Mouse (Mus musculus) lung, embryonic 14.5 days (tissue): Measurements from ENCODE around the gene Evi2. TPM values are rescaled to one million over a fixed set of nuclear protein-coding genes. Genes with fewer than 3 reads are reported as not detected.

ENCODE experiments used
- ATAC-seq: fragments of 200-750 bp; cut with Nextera tagmentation; 2 replicates; pipeline ENCODE4 v1.8.0; 2017; ENCODE audit warnings: mild to moderate bottlenecking, moderate TSS enrichment, moderate library complexity; ENCODE audit not compliant: insufficient read depth
- DNase-seq: peaks from one replicate; pipeline ENCODE4 v3.0.0-alpha.2; 2015
- H3K27ac ChIP-seq: fragments of 300-500 bp; sonication (generic); 2 replicates; pipeline ENCODE4 v1.5.1; 2014; ENCODE audit warnings: low read depth, mild to moderate bottlenecking, moderate library complexity
- H3K27me3 ChIP-seq: fragments of 300-500 bp; sonication (generic); 2 replicates; pipeline ENCODE4 v1.6.1; 2014; ENCODE audit warnings: low read length, control low read depth; ENCODE audit not compliant: insufficient read depth
- H3K36me3 ChIP-seq: fragments of 300-500 bp; sonication (generic); 2 replicates; pipeline ENCODE4 v1.6.1; 2014; ENCODE audit warnings: control low read depth; ENCODE audit not compliant: insufficient read depth
- H3K4me1 ChIP-seq: fragments of 300-500 bp; sonication (generic); 2 replicates; pipeline ENCODE4 v1.6.1; 2014; ENCODE audit warnings: antibody characterized with exemption, control low read depth; ENCODE audit not compliant: insufficient read depth
- H3K4me2 ChIP-seq: fragments of 300-500 bp; sonication (generic); 2 replicates; pipeline ENCODE4 v1.6.1; 2014; ENCODE audit warnings: mild to moderate bottlenecking
- H3K4me3 ChIP-seq: fragments of 300-500 bp; sonication (generic); 2 replicates; pipeline ENCODE4 v1.5.1; 2014; ENCODE audit warnings: low read depth, low read length
- H3K9ac ChIP-seq: fragments of 300-500 bp; sonication (generic); 2 replicates; pipeline ENCODE4 v1.6.1; 2014
- H3K9me3 ChIP-seq: fragments of 300-500 bp; sonication (generic); 2 replicates; pipeline ENCODE4 v1.6.1; 2016; ENCODE audit warnings: low read depth, low read length, control low read depth
- CTCF ChIP-seq: IDR thresholded peaks from 2 replicates; pipeline ENCODE4 v1.5.1; 2016; ENCODE audit warnings: antibody characterized with exemption, low read depth
- WGBS: fragments of 180-500 bp; shearing (Covaris S2); extraction: QIAGEN DNeasy Blood & Tissue Kit; methylation state at CpG from one replicate; pipeline ENCODE4 v1.1.7; 2014; 5-methylcytosine and 5-hydroxymethylcytosine counted together
- polyA plus RNA-seq: library from polyadenylated mRNA; unstranded; fragments of >200 nt; fragmentation: Nextera tagmentation; extraction: Ambion mirVana; gene quantifications from 2 replicates; pipeline ENCODE4 v1.2.1, GENCODE M21; 2014

Gene Evi2
- polyA plus RNA-seq, 1 experiment from 2014 or later = 1.4 TPM

- Histone ChIP-seq H3K27ac (no peak overlapping the region), H3K9me3 (no peaks in the 10 kb centered on the region), H3K4me3 (no peak overlapping the region), H3K36me3 (peaks cover 72% of the 10 kb centered on the region), H3K4me2 (no peak overlapping the region), H3K9ac (no peak overlapping the region), H3K4me1 (no peaks in the 10 kb centered on the region), H3K27me3 (no peaks in the 10 kb centered on the region)
- 92% methylated on average over 7 of the region's 7 CpGs for WGBS
- no peak for TF ChIP-seq CTCF
- ATAC-seq (no peak), DNase-seq (no peak)
Measured at GRCm38 (mm10) chr11:79563493-79563892, 33.1 kb upstream of the Evi2 start.

GRCm38 (mm10) chr11:79560536-79560935 lies 30.1 kb upstream of the Evi2 start:
- Histone ChIP-seq H3K4me3 (no peak overlapping the region), H3K4me1 (no peaks in the 10 kb centered on the region), H3K4me2 (no peak overlapping the region), H3K9ac (no peak overlapping the region), H3K27ac (no peak overlapping the region), H3K36me3 (peaks cover 66% of the 10 kb centered on the region), H3K27me3 (no peaks in the 10 kb centered on the region), H3K9me3 (no peaks in the 10 kb centered on the region)
- ATAC-seq = no peak
- TF ChIP-seq CTCF = no peak
- no peak for DNase-seq
- 86% methylated on average over 4 of the region's 4 CpGs for WGBS

- Histone ChIP-seq H3K9me3 (no peaks in the 10 kb centered on the region), H3K36me3 (peaks cover 73% of the 10 kb centered on the region), H3K27ac (no peak overlapping the region), H3K4me1 (no peaks in the 10 kb centered on the region), H3K4me2 (no peak overlapping the region), H3K4me3 (no peak overlapping the region), H3K27me3 (no peaks in the 10 kb centered on the region), H3K9ac (no peak overlapping the region)
- TF ChIP-seq CTCF = no peak
- DNase-seq (no peak), ATAC-seq (no peak)
- WGBS = 55% methylated on average over 1 of the region's 1 CpGs
Measured at GRCm38 (mm10) chr11:79552622-79553021, 22.2 kb upstream of the Evi2 start.

- Histone ChIP-seq H3K9me3 (no peaks in the 10 kb centered on the region), H3K4me3 (no peak overlapping the region), H3K27me3 (no peaks in the 10 kb centered on the region), H3K27ac (no peak overlapping the region), H3K4me1 (no peaks in the 10 kb centered on the region), H3K9ac (no peak overlapping the region), H3K4me2 (no peak overlapping the region), H3K36me3 (peaks cover 29% of the 10 kb centered on the region)
- no peak for TF ChIP-seq CTCF
- DNase-seq (no peak), ATAC-seq (no peak)
- 91% methylated on average over 3 of the region's 3 CpGs for WGBS
Measured at GRCm38 (mm10) chr11:79536293-79536692, 5.9 kb upstream of the Evi2 start.

- Histone ChIP-seq H3K36me3 (peaks cover 30% of the 10 kb centered on the region), H3K4me1 (no peaks in the 10 kb centered on the region), H3K9ac (no peak overlapping the region), H3K4me2 (no peak overlapping the region), H3K27me3 (no peaks in the 10 kb centered on the region), H3K27ac (no peak overlapping the region), H3K9me3 (no peaks in the 10 kb centered on the region), H3K4me3 (no peak overlapping the region)
- WGBS = 86% methylated on average over 4 of the region's 4 CpGs
- DNase-seq (no peak), ATAC-seq (no peak)
- no peak for TF ChIP-seq CTCF
Measured at GRCm38 (mm10) chr11:79535554-79535953, 5.2 kb upstream of the Evi2 start.

GRCm38 (mm10) chr11:79533950-79534690 lies 3.7 kb upstream of the Evi2 start:
- H3K27me3 ChIP-seq = no peaks in the 10 kb centered on the region
- H3K27ac ChIP-seq = peak overlapping the region; percentile 67; the same call in 1 of the 2 replicates
- no peak overlapping the region for H3K9ac ChIP-seq
- peaks cover 23% of the 10 kb centered on the region; the same call in 1 of the 2 replicates for H3K36me3 ChIP-seq
- H3K4me1 ChIP-seq = no peaks in the 10 kb centered on the region
- 57% methylated on average over 8 of the region's 8 CpGs for WGBS
- H3K9me3 ChIP-seq = no peaks in the 10 kb centered on the region
- DNase-seq (peak; percentile 86), ATAC-seq (peak; percentile 75; the same call in 1 of the 2 replicates)
- H3K4me2 ChIP-seq = no peak overlapping the region
- TF ChIP-seq CTCF = no peak
- no peak overlapping the region for H3K4me3 ChIP-seq

- Histone ChIP-seq H3K27me3 (no peaks in the 10 kb centered on the region), H3K9me3 (no peaks in the 10 kb centered on the region), H3K27ac (peak overlapping the region; percentile 15; the same call in 1 of the 2 replicates), H3K4me3 (no peak overlapping the region), H3K36me3 (peaks cover 23% of the 10 kb centered on the region; the same call in 1 of the 2 replicates), H3K4me1 (no peaks in the 10 kb centered on the region), H3K4me2 (no peak overlapping the region), H3K9ac (no peak overlapping the region)
- DNase-seq = no peak
- 64% methylated on average over 6 of the region's 6 CpGs for WGBS
- no peak for TF ChIP-seq CTCF
- ATAC-seq = no peak
Measured at GRCm38 (mm10) chr11:79533311-79533710, 2.9 kb upstream of the Evi2 start.
